Mouse (Mus musculus) heart, adult 2 months (tissue): ENCODE data around the gene Smndc1. TPM values are rescaled to one million over a fixed set of nuclear protein-coding genes. Genes with fewer than 3 reads are reported as not detected.

Experiments
- DNase-seq, 2 experiments: peaks; one replicate each; pipeline ENCODE4 v3.0.0; 2021
- H3K27ac ChIP-seq: fragments of 200-600 bp; 2 replicates; pipeline ENCODE4 v1.8.1; 2022
- H3K27me3 ChIP-seq: fragments of 200-500 bp; 2 replicates; pipeline ENCODE4 v1.6.1; 2012; ENCODE audit warnings: mild to moderate bottlenecking, low read length, inconsistent platforms, mixed read lengths; ENCODE audit not compliant: control insufficient read depth, insufficient read depth
- H3K36me3 ChIP-seq: fragments of 200-500 bp; 2 replicates; pipeline ENCODE4 v1.6.1; 2012; ENCODE audit warnings: low read length, inconsistent platforms; ENCODE audit not compliant: control insufficient read depth, insufficient read depth
- H3K4me1 ChIP-seq: fragments of 200-500 bp; 2 replicates; pipeline ENCODE4 v1.6.1; 2011; ENCODE audit warnings: low read length; ENCODE audit not compliant: control insufficient read depth, insufficient read depth
- H3K4me3 ChIP-seq: fragments of 200-600 bp; 2 replicates; pipeline ENCODE4 v1.8.1; 2022
- H3K79me2 ChIP-seq: fragments of 200-500 bp; replicated peaks from 2 replicates; pipeline ENCODE4 v1.6.1; 2012; ENCODE audit warnings: mild to moderate bottlenecking, inconsistent platforms, low read length, moderate library complexity, mixed read lengths; ENCODE audit not compliant: control insufficient read depth, insufficient read depth
- H3K9ac ChIP-seq: fragments of 200-500 bp; 2 replicates; pipeline ENCODE4 v1.6.1; 2012; ENCODE audit warnings: low read depth, mild to moderate bottlenecking, control low read depth, inconsistent platforms, low read length, mixed read lengths
- CTCF ChIP-seq: fragments of 200-600 bp; IDR thresholded peaks from 2 replicates; pipeline ENCODE4 v1.8.1; 2022; ENCODE audit warnings: antibody characterized with exemption, mild to moderate bottlenecking, moderate library complexity
- EP300 ChIP-seq: fragments of 200-500 bp; IDR thresholded peaks from 2 replicates; pipeline ENCODE4 v1.6.1; 2011; ENCODE audit warnings: low read depth, low read length, control low read depth; ENCODE audit not compliant: insufficient read depth
- POLR2A ChIP-seq: fragments of 200-500 bp; IDR thresholded peaks from 2 replicates; pipeline ENCODE4 v1.6.1; 2011; ENCODE audit warnings: mild to moderate bottlenecking, low read depth, low read length, control low read depth; ENCODE audit not compliant: insufficient read depth
- WGBS: fragments of 180-500 bp; shearing (Covaris S2); methylation state at CpG from one replicate; pipeline ENCODE4 v1.1.7; 2018; 5-methylcytosine and 5-hydroxymethylcytosine counted together
- intact Hi-C: fragments of 180-260 bp; cut with DNase I; formaldehyde crosslinking; loops from one replicate; pipeline ENCODE4 v1.15.1; 2025
- long read RNA-seq: library from polyadenylated mRNA; stranded (forward); transcript quantifications from one replicate; pipeline ENCODE4 v2.0.0, GENCODE M21; 2021
- polyA plus RNA-seq: library from polyadenylated mRNA; depleted of rRNA; stranded (reverse); fragments of >200 nt; gene quantifications from 2 replicates; pipeline ENCODE4 v1.2.3, GENCODE M21; 2012; rRNA removed
- total RNA-seq, 2 experiments: library from RNA; stranded (reverse); gene quantifications; 2 replicates each; pipeline ENCODE4 v1.2.3; 2021

The Smndc1 gene
- total RNA-seq (10 to 100 TPM; 32.7 to 35.5 TPM), polyA plus RNA-seq (6.2 and 6.3 TPM in 2 replicates)
- long read RNA-seq, partial matches to known transcripts = 1 of 8 reads
- long read RNA-seq, other reads (novel, unspliced or antisense) = 2 of 8 reads

DNA sequence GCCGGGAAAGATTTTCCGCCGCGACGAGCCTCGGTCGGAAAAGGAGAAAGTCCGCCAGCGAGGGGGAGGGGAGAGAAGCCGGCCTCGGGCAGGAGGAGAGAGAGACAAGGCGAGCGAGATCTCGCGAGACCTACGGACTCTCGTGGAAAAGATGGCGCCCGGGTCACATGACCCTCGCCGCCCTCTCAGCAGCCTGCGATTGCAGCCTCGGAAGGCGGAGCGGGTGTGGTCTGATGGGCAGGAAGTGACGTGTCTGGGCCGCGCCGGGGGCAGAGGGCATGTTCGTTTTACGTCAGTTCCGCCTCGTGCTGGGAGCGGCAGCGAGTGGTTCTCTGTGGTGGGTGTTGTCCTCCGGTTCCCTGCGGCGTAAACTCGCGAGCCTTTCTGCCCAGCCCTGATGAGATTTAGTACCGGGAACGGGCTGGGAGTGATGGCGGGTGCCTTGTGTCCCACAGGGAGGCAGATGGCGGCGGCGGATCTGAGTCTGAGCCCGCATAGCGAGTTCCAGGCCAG is at the start of gene Smndc1:
Smndc1 (minus strand) TSS at position 84 of the 513 bp plus-strand sequence.
- Histone ChIP-seq H3K9ac (peak within 1 kb of the TSS; percentile 100), H3K79me2 (peaks cover 5% of the 10 kb centered on the region), H3K27ac (peak within 1 kb of the TSS; percentile 93), H3K27me3 (no peaks in the 10 kb centered on the region), H3K36me3 (peaks cover 31% of the 10 kb centered on the region), H3K4me3 (peak within 1 kb of the TSS; percentile 96), H3K4me1 (peaks cover 2% of the 10 kb centered on the region)
- DNase-seq = peak; percentile 98 to 100
- TF ChIP-seq EP300 (peak; percentile 78; the same call in 1 of the 2 replicates), POLR2A (peak; percentile 92), CTCF (no peak)
- under 1% methylated on average over 48 of the region's 48 CpGs for WGBS
- intact Hi-C loops = loop anchor here (1.0 to 10.0 kb wide), 2 partner anchors 79 to 554 kb away; partner anchors contain the start of genes Bbip1 and Shoc2

GRCm38 (mm10) chr19:53439340-53439739 is 49.0 kb upstream of the Smndc1 start:
- intact Hi-C loops = no loop called here
- TF ChIP-seq CTCF = no peak
- TF ChIP-seq POLR2A = no peak
- TF ChIP-seq EP300 = no peak
- DNase-seq = no peak
- H3K4me1 ChIP-seq = peaks cover 4% of the 10 kb centered on the region
- H3K27ac ChIP-seq = no peak overlapping the region
- H3K9ac ChIP-seq = no peak overlapping the region
- WGBS = 67% methylated on average over 7 of the region's 7 CpGs
- H3K36me3 ChIP-seq = no peaks in the 10 kb centered on the region
- H3K27me3 ChIP-seq = no peaks in the 10 kb centered on the region
- no peak overlapping the region for H3K4me3 ChIP-seq
- H3K79me2 ChIP-seq = no peaks in the 10 kb centered on the region

DNA sequence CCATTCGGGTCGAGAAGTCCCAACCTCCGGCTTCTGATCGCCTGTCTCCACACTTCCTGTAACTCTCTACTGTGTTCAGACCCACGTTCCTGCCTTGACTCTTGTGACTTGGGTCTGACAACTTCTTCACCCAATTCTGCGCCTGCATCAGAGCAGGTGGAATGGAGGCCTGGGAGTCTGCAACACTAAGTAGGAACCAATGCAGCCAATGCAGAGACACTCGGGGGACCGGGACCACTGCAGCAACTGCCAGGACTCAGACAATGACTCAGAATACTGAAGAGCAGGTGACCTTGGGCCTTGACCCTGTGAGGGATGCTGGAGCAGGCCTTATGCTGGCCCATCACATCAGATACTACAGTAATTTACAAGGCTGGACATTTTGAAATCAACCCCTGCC is 47.6 kb upstream of the Smndc1 start:
- DNase-seq = no peak
- H3K4me1 ChIP-seq = peaks cover 4% of the 10 kb centered on the region
- no peak overlapping the region for H3K9ac ChIP-seq
- H3K36me3 ChIP-seq = no peaks in the 10 kb centered on the region
- no peak overlapping the region for H3K4me3 ChIP-seq
- intact Hi-C loops = no loop called here
- 71% methylated on average over 8 of the region's 8 CpGs for WGBS
- TF ChIP-seq EP300 (no peak), POLR2A (no peak), CTCF (no peak)
- H3K27me3 ChIP-seq = no peaks in the 10 kb centered on the region
- H3K79me2 ChIP-seq = no peaks in the 10 kb centered on the region
- no peak overlapping the region for H3K27ac ChIP-seq

- DNase-seq = no peak
- Histone ChIP-seq H3K36me3 (no peaks in the 10 kb centered on the region), H3K4me1 (peaks cover 4% of the 10 kb centered on the region), H3K4me3 (no peak overlapping the region), H3K27me3 (no peaks in the 10 kb centered on the region), H3K79me2 (no peaks in the 10 kb centered on the region), H3K9ac (no peak overlapping the region), H3K27ac (no peak overlapping the region)
- TF ChIP-seq POLR2A (no peak), EP300 (no peak), CTCF (no peak)
- intact Hi-C loops = no loop called here
- WGBS = 35% methylated on average over 8 of the region's 8 CpGs
These were observed 47.1 kb upstream of the Smndc1 start for GRCm38 (mm10) chr19:53437311-53437958.

GRCm38 (mm10) chr19:53433949-53434689 is 43.7 kb upstream of the Smndc1 start:
- WGBS = 67% methylated on average over 10 of the region's 10 CpGs
- peak in 1 of 2 experiments; percentile 32 for DNase-seq
- Histone ChIP-seq H3K27ac (no peak overlapping the region), H3K36me3 (no peaks in the 10 kb centered on the region), H3K79me2 (no peaks in the 10 kb centered on the region), H3K27me3 (no peaks in the 10 kb centered on the region), H3K4me3 (no peak overlapping the region), H3K4me1 (peaks cover 4% of the 10 kb centered on the region), H3K9ac (no peak overlapping the region)
- no peak for TF ChIP-seq EP300
- no peak for TF ChIP-seq POLR2A
- no peak for TF ChIP-seq CTCF
- intact Hi-C loops = no loop called here
